Mouse (Mus musculus) liver, adult 2 months (tissue): ENCODE measurements around the gene Higd1c.

Experiments
- CTCF ChIP-seq: fragments of 200-500 bp; IDR thresholded peaks from 2 replicates; pipeline ENCODE4 v1.5.1; 2011; ENCODE audit warnings: low read depth, low read length, control low read depth
- POLR2A ChIP-seq: fragments of 200-500 bp; IDR thresholded peaks from 2 replicates; pipeline ENCODE4 v1.6.1; 2011; ENCODE audit warnings: low read length, control low read depth; ENCODE audit not compliant: insufficient read depth; ENCODE audit errors: extremely low read depth

- TF ChIP-seq CTCF (no peak), POLR2A (no peak)
Observed at GRCm38 (mm10) chr15:100424396-100425122, 60.2 kb downstream of the Higd1c start, which contains the start of gene Slc11a2.
